Mouse (Mus musculus) heart, postnatal 25 days (tissue): ENCODE results near the gene Sycp2l. TPM values are rescaled to one million over a fixed set of nuclear protein-coding genes. Genes with fewer than 3 reads are reported as not detected.
"Not testable (repeated sequence)": the region's sequence is repeated elsewhere in the genome, so short reads cannot be mapped to it uniquely, and the experiment has no call there.

Source experiments
- DNase-seq: peaks from one replicate; pipeline ENCODE4 v3.0.0; 2022; ENCODE audit warnings: low spot score
- intact Hi-C: fragments of 180-260 bp; cut with DNase I; formaldehyde crosslinking; loops from one replicate; pipeline ENCODE4 v1.15.1; 2025
- total RNA-seq, 2 experiments: library from RNA; stranded (reverse); gene quantifications; 2 replicates each; pipeline ENCODE4 v1.2.3; 2021

The Sycp2l gene
- total RNA-seq, 2 experiments from 2014 or later: not detected

DNA sequence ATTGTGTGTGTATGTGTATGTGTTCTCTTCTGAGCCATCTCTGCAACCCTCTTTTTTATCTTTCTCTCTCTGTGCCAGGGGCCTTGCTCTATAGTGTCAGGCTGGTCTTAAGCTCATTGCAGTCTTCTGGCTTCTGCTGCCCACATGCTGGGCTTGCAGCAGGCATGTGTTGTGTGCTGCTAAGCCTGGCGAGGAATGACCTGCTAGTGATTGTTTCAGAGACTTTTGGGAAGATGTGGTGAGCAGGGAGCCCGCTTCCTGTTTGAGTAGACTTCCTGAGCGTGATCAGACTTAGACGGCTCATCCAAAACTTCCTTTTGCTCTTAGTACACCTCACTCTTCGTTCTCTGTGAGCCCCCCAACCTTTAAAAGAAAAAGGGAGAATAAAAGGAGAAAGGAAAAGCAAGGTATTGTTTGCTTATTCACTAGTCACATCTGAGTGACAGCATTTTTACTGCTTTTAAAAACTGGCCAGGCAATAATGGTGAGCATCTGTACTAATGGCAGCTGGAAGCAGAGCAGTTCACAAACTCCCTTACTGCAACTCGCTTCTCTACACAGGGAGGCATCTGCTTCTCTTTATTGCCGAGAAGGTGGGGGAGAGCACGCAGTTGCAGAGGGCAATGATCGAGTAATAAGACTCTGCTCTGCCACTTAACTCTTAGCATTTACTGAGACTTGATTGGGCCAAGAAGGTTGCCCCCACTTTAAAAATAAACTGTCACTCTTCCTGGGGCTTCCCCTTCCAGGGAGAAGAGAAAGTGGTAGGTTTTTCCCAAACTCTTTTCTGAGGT, 5.2 kb downstream of the Sycp2l start:
- intact Hi-C loops: no loop called here
- no peak for DNase-seq

GRCm38 (mm10) chr13:41123666-41124225, 9.6 kb downstream of the Sycp2l start:
- intact Hi-C loops: no loop called here

DNA sequence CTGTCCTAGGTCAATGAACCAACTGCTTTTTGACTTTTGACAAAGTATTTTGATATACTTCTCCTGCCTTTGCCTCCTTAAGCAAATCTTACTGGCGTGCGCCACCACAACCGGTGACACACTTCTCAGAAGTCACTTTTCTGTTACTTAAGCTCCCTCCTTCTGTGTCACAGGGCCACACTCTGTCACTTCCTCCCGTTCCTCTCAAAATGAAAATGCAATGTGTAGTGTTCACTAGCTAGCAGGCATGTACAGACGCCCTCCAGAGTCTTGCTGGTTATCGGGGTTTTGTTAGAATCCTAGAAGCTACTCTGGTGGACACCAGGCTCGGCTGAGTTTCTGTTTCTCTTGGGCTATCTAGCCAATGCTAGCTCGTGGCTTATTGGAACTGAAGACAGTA, 14.2 kb downstream of the Sycp2l start:
- DNase-seq: no peak
- intact Hi-C loops: no loop called here

More at GRCm38 (mm10) chr13:41123666-41124225, 9.6 kb downstream of the Sycp2l start:
- no peak for DNase-seq

DNA sequence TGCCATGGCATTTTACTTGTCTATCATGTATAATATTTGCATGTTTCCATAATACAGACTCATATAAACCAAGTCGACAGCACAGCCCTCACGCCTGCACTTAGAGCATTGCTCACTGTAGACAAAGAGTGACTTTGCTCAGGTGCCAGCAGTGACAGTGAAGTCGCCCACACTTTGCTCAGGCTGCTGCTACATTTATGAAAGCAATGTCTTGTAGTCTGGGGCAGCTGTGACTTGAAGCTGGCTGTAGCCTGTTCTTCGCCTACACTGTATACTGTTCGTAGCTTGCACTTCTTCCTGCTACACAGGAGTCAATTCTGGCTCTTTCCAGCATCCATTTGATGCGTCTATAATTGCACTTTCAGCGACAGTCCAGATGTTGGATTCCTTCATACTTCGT, 15.0 kb downstream of the Sycp2l start:
- intact Hi-C loops: no loop called here

GRCm38 (mm10) chr13:41134901-41135300, 20.8 kb downstream of the Sycp2l start:
- intact Hi-C loops: no loop called here
- no peak for DNase-seq

More for the DNA sequence above, 15.0 kb downstream of the Sycp2l start:
- no peak for DNase-seq

- intact Hi-C loops: loop anchor here (5.0 kb wide), 1 partner anchor 487 kb away; no protein-coding TSS in a partner anchor
- no peak for DNase-seq
Observed at GRCm38 (mm10) chr13:41145433-41145970, 31.4 kb downstream of the Sycp2l start.

GRCm38 (mm10) chr13:41146271-41146670, 32.2 kb downstream of the Sycp2l start:
- intact Hi-C loops: loop anchor here (1.0 to 5.0 kb wide), 2 partner anchors 92 to 486 kb away; no protein-coding TSS in a partner anchor
- no peak for DNase-seq

- intact Hi-C loops: no loop called here
- no peak for DNase-seq
Observed at GRCm38 (mm10) chr13:41153146-41153545, 39.0 kb downstream of the Sycp2l start.

GRCm38 (mm10) chr13:41158426-41158825, 44.3 kb downstream of the Sycp2l start:
- DNase-seq: no peak
- intact Hi-C loops: no loop called here

- intact Hi-C loops: no loop called here
- no peak for DNase-seq
Observed at GRCm38 (mm10) chr13:41187886-41188285, 73.8 kb downstream of the Sycp2l start.

GRCm38 (mm10) chr13:41195640-41196333, 81.7 kb downstream of the Sycp2l start:
- DNase-seq: no peak
- intact Hi-C loops: no loop called here

GRCm38 (mm10) chr13:41200861-41201260, 86.8 kb downstream of the Sycp2l start:
- no peak for DNase-seq
- intact Hi-C loops: no loop called here

GRCm38 (mm10) chr13:41203289-41203688, 89.2 kb downstream of the Sycp2l start:
- intact Hi-C loops: no loop called here
- no peak for DNase-seq

DNA sequence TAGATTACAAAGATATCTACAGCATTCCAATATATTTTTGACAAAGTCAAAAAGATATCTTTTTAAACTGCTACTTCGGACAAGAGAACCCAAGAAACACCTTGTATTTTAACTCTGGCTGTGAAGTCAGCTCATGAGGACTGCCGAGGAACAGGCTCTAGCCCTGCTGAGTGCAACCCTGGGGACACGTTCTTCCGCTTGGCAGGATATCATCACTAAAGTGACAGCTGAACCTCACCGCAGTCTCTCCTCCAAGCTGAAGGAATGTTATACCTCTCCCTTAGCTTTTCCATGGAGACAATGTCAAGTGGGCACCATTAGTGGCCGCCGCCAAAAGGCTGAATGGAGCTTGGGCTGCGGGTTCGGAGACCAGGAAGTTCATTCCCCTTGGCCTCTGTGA, 89.6 kb downstream of the Sycp2l start:
- no peak for DNase-seq
- intact Hi-C loops: no loop called here

GRCm38 (mm10) chr13:41205568-41205967, 91.5 kb downstream of the Sycp2l start:
- DNase-seq, intact Hi-C loops: not testable (repeated sequence)

DNA sequence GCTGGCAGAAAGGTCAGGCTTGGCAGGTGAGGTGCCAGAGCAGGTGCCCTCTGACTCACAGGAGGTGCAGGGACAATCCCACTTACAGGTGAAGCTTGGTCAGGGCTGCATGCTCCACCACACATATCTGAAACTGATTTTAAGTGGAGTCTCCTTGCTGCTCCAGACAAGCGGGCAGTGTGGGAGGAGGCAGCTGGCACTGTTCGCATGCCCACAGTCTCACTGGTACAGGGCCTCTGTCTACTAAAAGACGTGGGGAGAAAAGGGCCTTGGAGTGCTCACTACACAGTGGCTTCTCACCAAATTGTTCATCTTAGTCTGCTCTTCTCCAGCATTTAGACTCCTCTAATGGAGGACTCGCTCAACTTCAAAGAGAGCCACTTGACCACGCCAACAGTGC, 92.1 kb downstream of the Sycp2l start:
- intact Hi-C loops: no loop called here
- no peak for DNase-seq

DNA sequence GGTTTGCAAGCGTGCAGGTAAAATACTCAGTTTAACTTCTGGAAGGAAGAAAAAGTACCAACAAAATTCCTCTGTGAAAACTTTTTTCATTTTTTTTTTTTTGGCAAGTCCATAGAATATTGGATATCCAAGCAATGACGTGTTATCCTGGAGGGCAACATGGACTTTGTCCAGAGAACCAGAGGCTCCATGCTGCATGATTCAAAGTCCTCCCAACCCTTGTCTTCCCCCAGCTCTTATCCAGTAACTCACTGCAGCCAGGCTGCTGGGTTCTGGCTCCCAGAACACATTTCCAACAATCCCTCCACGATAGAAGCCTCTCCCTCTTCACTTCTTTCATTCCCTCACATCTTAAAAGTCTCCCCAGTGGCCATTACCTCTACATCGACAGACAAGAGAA, 97.2 kb downstream of the Sycp2l start:
- intact Hi-C loops: no loop called here
- no peak for DNase-seq

DNA sequence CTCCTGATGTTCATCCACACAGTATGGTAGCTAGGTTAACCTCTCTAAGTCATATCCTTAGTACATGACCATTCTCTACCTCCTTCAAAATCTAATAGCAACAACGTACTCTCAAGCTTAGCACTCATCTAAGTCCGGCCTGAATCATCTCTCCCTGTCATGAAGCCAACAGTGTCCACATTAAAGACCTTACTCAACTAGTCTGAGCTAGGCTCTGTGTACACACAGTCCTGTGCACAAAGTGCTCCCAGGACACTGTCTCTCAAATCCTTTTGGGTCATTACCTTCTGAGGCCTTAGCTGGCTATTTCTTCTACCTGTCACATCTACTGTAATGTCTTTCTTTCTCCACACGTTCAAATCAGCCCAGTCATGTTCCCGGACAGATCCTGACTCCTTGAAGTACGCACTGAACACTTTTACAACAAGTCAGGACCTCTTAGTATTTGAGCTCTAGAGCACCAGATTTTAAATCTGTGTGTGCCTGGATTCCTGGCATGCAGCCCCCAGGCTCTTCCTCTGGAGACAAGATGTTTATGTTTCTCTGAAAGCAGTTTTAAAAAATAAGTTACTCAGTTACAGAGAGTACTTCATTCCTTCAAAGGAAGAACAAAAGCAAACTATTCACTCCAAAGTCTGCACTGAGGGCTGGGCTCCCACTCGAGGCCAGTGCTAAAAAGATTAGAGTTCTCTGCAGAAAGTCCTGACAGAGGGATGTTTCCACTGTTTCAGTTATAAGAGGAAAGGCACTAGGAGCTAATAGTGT, 98.6 kb downstream of the Sycp2l start:
- no peak for DNase-seq
- intact Hi-C loops: no loop called here

DNA sequence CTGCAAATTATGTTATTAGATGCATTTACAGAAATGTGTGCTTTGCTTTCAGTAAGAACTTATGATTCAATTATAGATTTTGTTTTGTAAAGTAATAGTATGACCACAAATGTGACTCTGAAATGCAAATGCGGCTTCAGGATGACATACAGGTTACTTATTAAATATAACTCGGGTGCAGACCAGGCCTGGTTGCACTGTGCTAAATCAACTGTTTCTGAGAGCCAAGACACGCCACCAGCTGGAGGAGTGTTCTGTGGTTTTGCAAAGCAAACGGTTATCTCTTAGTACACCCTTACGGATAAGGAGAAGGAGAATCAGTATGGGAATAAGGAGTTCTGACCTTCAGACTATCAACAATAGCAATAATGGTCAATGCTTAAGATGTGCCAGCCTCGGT, 101.6 kb downstream of the Sycp2l start:
- no peak for DNase-seq
- intact Hi-C loops: no loop called here

DNA sequence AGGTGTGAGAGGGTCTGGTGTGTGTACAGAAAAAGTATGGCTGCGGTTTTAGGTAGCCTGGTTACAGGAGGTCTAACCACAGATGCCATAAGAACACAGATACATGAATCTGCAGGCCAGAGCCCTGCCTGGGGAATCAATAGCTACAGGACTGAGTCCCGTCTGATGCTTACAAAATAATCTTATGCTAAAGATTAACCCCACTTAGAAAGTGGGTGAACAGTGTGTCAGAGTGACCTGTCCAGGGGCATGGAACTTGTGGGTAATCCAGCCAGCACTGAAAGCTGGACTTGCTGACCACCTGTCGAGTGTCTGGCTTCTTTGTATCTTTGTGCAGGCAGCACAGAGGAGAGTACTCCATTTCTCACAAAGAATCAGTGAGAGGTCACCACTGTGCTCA, 102.1 kb downstream of the Sycp2l start:
- DNase-seq: no peak
- intact Hi-C loops: no loop called here
